Mouse (Mus musculus): ENCODE data around the gene Cntrob. TPM values are rescaled to one million over a fixed set of nuclear protein-coding genes. Genes with fewer than 3 reads are reported as not detected.

Gene Cntrob
- 7.7 TPM for polyA plus RNA-seq (2017; shearing (Covaris generic))

GRCm38 (mm10) chr11:69323667-69324111 lies at the start of gene Cntrob, which contains the start of gene Trappc1:
Gene Cntrob, minus strand, starts transcription at chr11:69323775.
Gene Trappc1, plus strand, starts transcription at chr11:69323980.

GRCm38 (mm10) chr11:69369215-69369989 lies 45.8 kb upstream of the Cntrob start, which contains the start of gene Chd3:
Gene Chd3, minus strand, starts transcription at chr11:69369406.

GRCm38 (mm10) chr11:69340161-69341131 lies 16.9 kb upstream of the Cntrob start, which contains the start of gene Rnf227:
Gene Rnf227, plus strand, starts transcription at chr11:69340461.

GRCm38 (mm10) chr11:69325628-69326407 lies 2.2 kb upstream of the Cntrob start, which contains the start of gene Kcnab3:
Gene Kcnab3, plus strand, starts transcription at chr11:69326258.

Other genes starting within 250 kb of the Cntrob start
- gene Vamp2, start 235.3 kb downstream of the Cntrob start, polyA plus RNA-seq (2017; shearing (Covaris generic)) = 265 TPM
- 80.9 TPM for gene Per1, start 228.6 kb downstream of the Cntrob start, polyA plus RNA-seq (2017; shearing (Covaris generic))
- gene Hes7, start 203.4 kb downstream of the Cntrob start, polyA plus RNA-seq (2017; shearing (Covaris generic)) = not detected
- not detected for gene 9130213A22Rik, start 201.2 kb downstream of the Cntrob start, polyA plus RNA-seq (2017; shearing (Covaris generic))
- gene Aloxe3, start 197.9 kb downstream of the Cntrob start, polyA plus RNA-seq (2017; shearing (Covaris generic)) = 0.07 TPM
- not detected for gene Alox12b, start 166.8 kb downstream of the Cntrob start, polyA plus RNA-seq (2017; shearing (Covaris generic))
- gene Alox8, start 125.9 kb downstream of the Cntrob start, polyA plus RNA-seq (2017; shearing (Covaris generic)) = 0.25 TPM
- 0.04 TPM for gene Gucy2e, start 86.7 kb downstream of the Cntrob start, polyA plus RNA-seq (2017; shearing (Covaris generic))
- gene Trappc1, start 205 bp upstream of the Cntrob start, polyA plus RNA-seq (2017; shearing (Covaris generic)) = 34.1 TPM
- gene Kcnab3, start 2.5 kb upstream of the Cntrob start, polyA plus RNA-seq (2017; shearing (Covaris generic)) = 1.3 TPM
- gene Rnf227, start 16.7 kb upstream of the Cntrob start, polyA plus RNA-seq (2017; shearing (Covaris generic)) = 0.82 TPM
- gene Chd3, start 45.6 kb upstream of the Cntrob start, polyA plus RNA-seq (2017; shearing (Covaris generic)) = 115 TPM
- gene Naa38, start 71.7 kb upstream of the Cntrob start, polyA plus RNA-seq (2017; shearing (Covaris generic)) = 52.5 TPM
- gene Cyb5d1, start 71.9 kb upstream of the Cntrob start, polyA plus RNA-seq (2017; shearing (Covaris generic)) = 23.4 TPM
- 1.2 TPM for gene Tmem88, start 74.5 kb upstream of the Cntrob start, polyA plus RNA-seq (2017; shearing (Covaris generic))
- gene Kdm6b, start 89.9 kb upstream of the Cntrob start, polyA plus RNA-seq (2017; shearing (Covaris generic)) = 16.0 TPM
- 0.02 TPM for gene Dnah2, start 225.3 kb upstream of the Cntrob start, polyA plus RNA-seq (2017; shearing (Covaris generic))
- 0.11 TPM for gene Efnb3, start 236.4 kb upstream of the Cntrob start, polyA plus RNA-seq (2017; shearing (Covaris generic))